Mouse (Mus musculus) limb, embryonic 15.5 days (tissue): ENCODE measurements around the gene Shpk. TPM values are rescaled to one million over a fixed set of nuclear protein-coding genes. Genes with fewer than 3 reads are reported as not detected.
A peak's percentile ranks its signal among the peaks of the same experiment; 100 is the strongest.

ENCODE experiments used
- ATAC-seq: fragments of 200-750 bp; cut with Nextera tagmentation; 2 replicates; pipeline ENCODE4 v1.8.0; 2017; ENCODE audit warnings: low read depth, moderate TSS enrichment; ENCODE audit not compliant: insufficient number of reproducible peaks, low FRiP score, low TSS enrichment
- H3K27ac ChIP-seq: fragments of 300-500 bp; sonication (generic); 2 replicates; pipeline ENCODE4 v1.5.1; 2015; ENCODE audit warnings: moderate library complexity, mild to moderate bottlenecking, inconsistent platforms
- H3K27me3 ChIP-seq: fragments of 300-500 bp; sonication (generic); 2 replicates; pipeline ENCODE4 v1.6.1; 2015; ENCODE audit warnings: inconsistent platforms
- H3K36me3 ChIP-seq: fragments of 300-500 bp; sonication (generic); 2 replicates; pipeline ENCODE4 v1.6.1; 2015; ENCODE audit warnings: inconsistent platforms
- H3K4me1 ChIP-seq: fragments of 300-500 bp; sonication (generic); 2 replicates; pipeline ENCODE4 v1.6.1; 2015; ENCODE audit warnings: inconsistent platforms
- H3K4me2 ChIP-seq: fragments of 300-500 bp; sonication (generic); 2 replicates; pipeline ENCODE4 v1.6.1; 2015; ENCODE audit warnings: mild to moderate bottlenecking, inconsistent platforms
- H3K4me3 ChIP-seq: fragments of 300-500 bp; sonication (generic); 2 replicates; pipeline ENCODE4 v1.5.1; 2015; ENCODE audit warnings: mild to moderate bottlenecking, inconsistent platforms
- H3K9ac ChIP-seq: fragments of 300-500 bp; sonication (generic); 2 replicates; pipeline ENCODE4 v1.6.1; 2015; ENCODE audit warnings: inconsistent platforms
- H3K9me3 ChIP-seq: fragments of 300-500 bp; sonication (generic); 2 replicates; pipeline ENCODE4 v1.6.1; 2016; ENCODE audit warnings: inconsistent platforms
- WGBS: fragments of 180-500 bp; shearing (Covaris S2); methylation state at CpG from one replicate; pipeline ENCODE4 v1.1.7; 2015; 5-methylcytosine and 5-hydroxymethylcytosine counted together
- polyA plus RNA-seq: library from polyadenylated mRNA; unstranded; fragments of >200 nt; fragmentation: Nextera tagmentation; extraction: Ambion mirVana; gene quantifications from 2 replicates; pipeline ENCODE4 v1.2.1, GENCODE M21; 2015

Shpk gene
- polyA plus RNA-seq, 1 experiment from 2014 or later = 3.0 TPM

DNA sequence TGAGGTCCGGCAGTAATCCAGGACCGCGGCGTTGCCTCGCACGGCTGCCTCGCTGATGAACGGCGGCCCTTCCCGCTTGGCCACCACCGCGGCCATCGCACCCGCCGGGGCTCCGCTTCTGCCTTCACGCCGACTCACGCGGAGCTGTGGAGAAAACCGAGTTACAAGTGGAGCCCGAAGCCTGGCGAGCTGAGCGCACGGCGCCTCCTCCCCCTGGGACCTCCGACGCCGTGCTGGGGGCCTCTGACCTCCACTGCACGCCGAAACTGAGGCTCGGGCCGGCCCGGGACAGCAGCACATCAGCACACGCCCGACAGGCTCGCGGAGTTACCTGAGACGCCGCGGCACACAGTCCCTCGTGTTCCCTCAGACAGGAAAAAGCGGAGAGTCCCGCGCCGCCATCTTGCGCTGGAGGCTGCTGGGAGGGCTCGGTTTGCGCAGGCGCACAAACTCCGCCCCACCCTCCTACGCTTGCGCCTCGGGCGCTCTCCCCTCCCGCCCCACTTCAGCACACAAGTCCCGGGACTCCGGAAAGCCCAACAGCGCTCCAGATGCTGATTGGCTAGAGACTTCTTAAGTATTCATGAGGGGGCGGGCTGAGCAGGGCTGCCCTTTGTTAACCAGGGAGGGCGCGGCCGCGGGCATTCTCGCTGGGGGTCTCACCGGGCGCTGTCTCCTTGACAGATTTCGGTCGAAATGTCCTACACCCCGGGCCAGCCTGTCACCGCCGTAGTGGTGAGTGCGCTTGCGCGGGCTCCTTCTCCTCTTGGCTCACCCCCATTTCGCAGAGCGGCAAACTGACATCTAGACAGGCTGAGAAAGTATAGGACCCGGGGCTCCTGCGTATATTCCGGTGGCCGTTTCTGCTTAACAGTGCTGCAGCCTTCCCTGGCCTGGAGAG is 22.4 kb upstream of the Shpk start, which contains the start of the genes Emc6 and Tax1bp3:
TSS of gene Emc6 (minus strand) at position 430 of the 901 bp plus-strand sequence.
TSS of gene Tax1bp3 (plus strand) at position 476 of the 901 bp plus-strand sequence.
- under 1% methylated on average over 81 of the region's 81 CpGs for WGBS
- H3K9ac ChIP-seq = peak within 1 kb of the TSS; percentile 86
- peak within 1 kb of the TSS; percentile 96 for H3K27ac ChIP-seq
- H3K4me3 ChIP-seq = peak within 1 kb of the TSS; percentile 78
- no peaks in the 10 kb centered on the region for H3K9me3 ChIP-seq
- peaks cover 20% of the 10 kb centered on the region for H3K36me3 ChIP-seq
- H3K4me2 ChIP-seq = peak within 1 kb of the TSS; percentile 60
- ATAC-seq = peak; percentile 97
- H3K4me1 ChIP-seq = peaks cover 35% of the 10 kb centered on the region
- no peaks in the 10 kb centered on the region for H3K27me3 ChIP-seq

DNA sequence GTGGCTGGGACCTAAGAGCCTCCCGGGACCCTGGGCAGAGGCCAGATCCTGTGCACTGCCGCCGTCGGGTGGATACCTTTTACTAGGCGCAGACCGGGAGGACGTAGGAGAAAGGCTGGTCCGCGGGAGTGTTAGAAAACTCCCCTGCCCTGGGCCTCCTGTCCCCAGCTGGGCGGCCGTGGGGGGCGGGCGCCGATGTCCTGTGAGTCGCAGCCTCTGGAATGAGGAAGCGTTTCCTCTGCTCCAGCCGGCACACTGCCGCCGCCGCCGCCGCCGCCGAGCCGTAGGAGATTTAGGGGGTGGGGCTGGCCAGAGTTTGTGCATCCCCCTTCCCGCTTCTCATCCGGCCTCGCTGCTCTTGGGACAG is 21.8 kb upstream of the Shpk start:
- Histone ChIP-seq H3K9me3 (no peaks in the 10 kb centered on the region), H3K27ac (peak overlapping the region; percentile 96), H3K27me3 (no peaks in the 10 kb centered on the region), H3K4me3 (peak overlapping the region; percentile 78), H3K9ac (peak overlapping the region; percentile 65), H3K4me1 (peaks cover 28% of the 10 kb centered on the region), H3K4me2 (peak overlapping the region; percentile 60), H3K36me3 (peaks cover 25% of the 10 kb centered on the region)
- peak; percentile 78 for ATAC-seq
- WGBS = under 1% methylated on average over 28 of the region's 28 CpGs

DNA sequence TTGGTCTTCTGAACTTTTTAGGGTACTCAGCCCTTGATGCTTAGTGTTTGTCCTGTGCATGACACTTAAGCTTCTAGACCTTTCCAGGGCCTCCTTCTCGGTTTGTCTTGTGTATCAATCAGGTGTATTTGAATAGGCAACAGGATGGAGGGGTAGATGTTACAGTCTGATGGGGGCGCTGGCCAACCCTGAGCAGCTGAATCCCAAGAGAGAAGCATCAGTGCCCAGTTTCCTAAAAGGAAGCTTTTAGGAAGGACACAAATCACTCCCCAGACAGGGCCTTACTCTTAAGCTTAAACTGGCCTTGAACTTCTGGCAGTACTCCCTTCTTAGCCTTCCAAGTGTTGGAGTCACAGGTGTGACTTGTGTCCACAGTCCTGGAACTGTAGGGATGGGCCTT is 21.4 kb upstream of the Shpk start:
- H3K9me3 ChIP-seq = no peaks in the 10 kb centered on the region
- peak overlapping the region; percentile 60 for H3K4me2 ChIP-seq
- H3K4me1 ChIP-seq = peaks cover 25% of the 10 kb centered on the region
- H3K36me3 ChIP-seq = peaks cover 27% of the 10 kb centered on the region
- H3K27me3 ChIP-seq = no peaks in the 10 kb centered on the region
- H3K9ac ChIP-seq = peak overlapping the region; percentile 65
- peak overlapping the region; percentile 96 for H3K27ac ChIP-seq
- whole genome bisulfite sequencing = 5% methylated on average over 2 of the region's 2 CpGs
- peak overlapping the region; percentile 78 for H3K4me3 ChIP-seq
- ATAC-seq = no peak

DNA sequence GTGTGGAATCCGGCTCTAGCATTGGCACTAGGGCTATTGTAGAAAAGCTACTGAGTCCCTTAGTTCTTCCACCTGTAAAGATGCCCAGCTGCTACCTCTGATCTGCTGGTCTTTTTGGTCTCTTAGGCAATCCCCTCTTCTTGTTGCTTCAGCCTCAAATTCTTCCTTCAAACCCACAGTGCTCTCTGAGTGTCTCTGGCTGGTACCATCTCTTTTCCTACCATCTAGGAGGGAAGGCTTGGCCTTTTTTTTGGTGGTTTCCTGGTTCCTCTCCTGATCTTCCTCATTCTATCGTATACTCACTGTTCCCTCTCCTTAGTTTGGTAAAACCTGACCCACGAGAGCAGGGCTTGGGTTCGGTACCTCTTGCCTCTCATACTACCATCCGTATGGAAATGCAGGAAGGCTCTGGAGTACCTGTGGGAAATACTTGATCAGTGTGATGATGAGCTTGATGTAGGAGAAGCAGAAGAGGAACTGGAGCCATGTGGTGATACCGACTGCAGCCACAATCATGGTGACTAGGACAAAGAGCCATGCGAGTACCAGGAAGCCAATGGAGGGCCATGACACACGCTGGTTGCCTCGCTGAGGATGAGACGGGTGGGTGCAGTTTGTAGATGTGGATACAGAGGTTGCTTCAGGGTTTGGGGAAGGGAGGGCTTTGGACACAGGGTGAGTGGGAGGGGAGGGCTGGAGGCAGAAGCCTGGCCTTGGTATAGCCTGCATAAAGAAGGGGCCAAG is 13.2 kb upstream of the Shpk start:
- Histone ChIP-seq H3K36me3 (peaks cover 81% of the 10 kb centered on the region), H3K27ac (no peak overlapping the region)
- ATAC-seq = no peak

DNA sequence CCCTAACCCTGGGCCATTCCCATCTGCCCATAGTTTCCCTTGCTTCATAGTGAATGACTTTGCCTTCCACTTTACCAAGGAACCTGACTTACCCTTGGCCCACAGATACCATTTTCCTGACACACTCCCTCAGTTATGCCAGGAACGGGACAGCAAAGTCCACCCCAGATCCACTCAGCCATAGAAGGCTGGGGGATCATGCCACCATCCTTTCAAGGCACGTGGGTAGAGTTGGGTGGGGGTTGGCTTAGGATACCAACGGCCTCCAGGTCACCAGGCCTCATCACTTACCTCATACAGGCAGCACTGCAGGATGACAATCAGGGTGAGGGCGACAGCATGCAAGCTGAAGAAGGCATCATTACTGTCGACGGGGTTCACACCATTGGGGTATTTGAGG is 12.0 kb upstream of the Shpk start:
- 87% methylated on average over 6 of the region's 6 CpGs for WGBS
- ATAC-seq = no peak
- H3K4me2 ChIP-seq = no peak overlapping the region
- no peaks in the 10 kb centered on the region for H3K9me3 ChIP-seq
- no peak overlapping the region for H3K4me3 ChIP-seq
- H3K27me3 ChIP-seq = no peaks in the 10 kb centered on the region
- H3K9ac ChIP-seq = no peak overlapping the region
- H3K36me3 ChIP-seq = peaks cover 89% of the 10 kb centered on the region
- no peaks in the 10 kb centered on the region for H3K4me1 ChIP-seq
- no peak overlapping the region for H3K27ac ChIP-seq

More for the DNA sequence above, 13.2 kb upstream of the Shpk start:
- Histone ChIP-seq H3K4me2 (no peak overlapping the region), H3K4me1 (no peaks in the 10 kb centered on the region), H3K4me3 (no peak overlapping the region), H3K27me3 (no peaks in the 10 kb centered on the region), H3K9ac (no peak overlapping the region), H3K9me3 (no peaks in the 10 kb centered on the region)
- WGBS = 92% methylated on average over 10 of the region's 10 CpGs

DNA sequence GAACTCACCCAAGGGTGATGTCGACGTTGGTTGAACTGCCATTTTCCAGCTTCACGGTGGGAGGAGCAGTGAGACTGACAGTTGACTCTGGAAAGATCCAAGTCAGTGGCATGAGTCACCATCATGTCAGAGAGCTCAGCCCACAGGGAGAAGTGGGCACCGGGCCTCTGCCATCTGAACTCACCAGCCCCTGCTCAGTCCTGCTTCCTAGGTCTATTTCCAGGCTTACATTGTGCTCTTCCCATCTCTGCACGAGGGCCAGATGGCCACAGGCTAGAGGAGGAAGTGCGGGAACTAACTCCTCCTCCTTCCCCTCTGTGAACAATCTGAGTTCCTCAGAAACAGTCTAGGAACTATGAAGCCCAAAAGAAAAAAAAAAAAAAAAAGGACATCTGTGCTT is 6.2 kb upstream of the Shpk start:
- H3K4me3 ChIP-seq = no peak overlapping the region
- no peaks in the 10 kb centered on the region for H3K27me3 ChIP-seq
- no peak overlapping the region for H3K4me2 ChIP-seq
- H3K27ac ChIP-seq = no peak overlapping the region
- H3K9me3 ChIP-seq = no peaks in the 10 kb centered on the region
- ATAC-seq = no peak
- peaks cover 4% of the 10 kb centered on the region; the same call in 1 of the 2 replicates for H3K4me1 ChIP-seq
- WGBS = 70% methylated on average over 6 of the region's 6 CpGs
- no peak overlapping the region for H3K9ac ChIP-seq
- H3K36me3 ChIP-seq = peaks cover 55% of the 10 kb centered on the region

DNA sequence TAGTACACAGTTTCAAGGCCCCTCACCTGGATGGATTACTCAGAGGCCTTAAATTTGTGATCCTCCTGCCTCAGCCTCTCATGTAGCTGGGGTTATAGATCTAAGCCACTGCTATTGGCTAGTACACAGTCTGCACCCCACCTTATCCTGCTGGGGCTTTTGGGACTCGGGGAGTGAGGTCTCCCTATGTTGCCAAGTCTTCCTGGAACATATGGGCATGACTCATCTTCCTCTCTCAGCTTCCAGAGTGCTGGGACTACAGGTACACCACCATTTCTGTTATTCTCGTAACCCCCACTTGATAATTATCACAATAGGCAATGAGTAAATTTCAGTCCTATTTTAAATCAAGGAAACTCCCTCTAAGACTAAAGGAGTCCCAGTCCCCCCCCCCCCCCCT is 4.8 kb upstream of the Shpk start:
- no peak for ATAC-seq
- peaks cover 10% of the 10 kb centered on the region; the same call in 1 of the 2 replicates for H3K4me1 ChIP-seq
- H3K9me3 ChIP-seq = no peaks in the 10 kb centered on the region
- H3K9ac ChIP-seq = no peak overlapping the region
- H3K36me3 ChIP-seq = peaks cover 43% of the 10 kb centered on the region
- H3K4me3 ChIP-seq = no peak overlapping the region
- no peak overlapping the region for H3K27ac ChIP-seq
- no peaks in the 10 kb centered on the region for H3K27me3 ChIP-seq
- WGBS = 72% methylated on average over 2 of the region's 2 CpGs
- H3K4me2 ChIP-seq = no peak overlapping the region

DNA sequence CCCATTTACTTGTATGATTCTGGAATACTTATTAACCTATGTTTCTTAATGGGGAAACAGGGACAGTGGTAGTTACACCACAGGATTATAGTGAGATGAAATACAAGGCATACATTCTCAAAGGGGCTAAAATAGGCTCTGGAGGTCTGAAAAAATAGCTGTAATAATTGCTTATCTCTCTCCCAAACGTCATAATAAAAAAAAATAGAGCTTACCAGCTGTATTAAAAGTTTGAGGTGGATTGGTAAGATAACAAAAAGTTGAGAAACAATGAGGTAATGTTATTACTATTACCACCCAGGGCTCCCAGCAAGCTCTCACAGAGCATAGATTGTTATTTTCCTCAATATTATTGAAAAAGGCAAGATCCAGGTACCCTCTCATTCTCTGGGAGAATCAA is 1.1 kb upstream of the Shpk start:
- ATAC-seq = no peak

DNA sequence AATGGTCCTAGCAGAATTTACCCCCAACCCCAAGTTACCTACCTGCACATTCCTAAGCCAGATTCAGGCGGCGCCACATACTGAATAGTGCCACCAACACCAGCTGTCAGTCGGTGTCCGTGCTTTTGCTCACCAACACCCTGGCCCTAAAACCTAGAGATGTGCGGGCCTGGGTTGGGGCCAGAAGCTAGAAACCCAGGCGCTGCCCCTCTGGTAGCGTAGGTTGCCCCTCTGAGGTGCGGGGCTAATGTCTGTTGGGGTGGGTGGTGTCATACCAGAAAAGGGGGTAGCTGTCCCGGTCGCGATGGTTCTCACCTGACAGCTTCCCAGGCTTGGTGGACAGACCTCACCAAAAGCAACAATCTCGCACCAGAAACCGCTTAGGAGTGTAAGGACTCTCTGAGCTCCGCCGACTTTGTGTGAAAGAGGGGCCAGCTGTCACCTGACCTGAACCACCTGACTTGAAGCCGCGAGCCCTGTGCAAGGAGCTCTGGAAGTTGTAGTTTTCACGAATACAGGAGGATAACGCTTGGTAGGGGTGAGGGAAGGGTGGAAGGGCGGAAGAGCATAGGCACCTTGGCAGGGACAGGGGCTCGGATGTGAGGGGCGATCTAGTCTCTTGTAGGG is 544 bp upstream of the Shpk start, which contains the start of gene Ctns:
TSS of gene Ctns (minus strand) at position 440 of the 627 bp plus-strand sequence.
- Histone ChIP-seq H3K36me3 (0 out of 2 replicates have a peak, but pooled peaks cover 8% of the 10 kb centered on the region), H3K9me3 (no peaks in the 10 kb centered on the region), H3K27ac (0 out of 2 replicates have a peak within 1 kb of the TSS, but pooled peaks have one; percentile 61), H3K4me1 (peaks cover 22% of the 10 kb centered on the region), H3K27me3 (no peaks in the 10 kb centered on the region), H3K4me3 (peak within 1 kb of the TSS; percentile 77), H3K9ac (peak within 1 kb of the TSS; percentile 85), H3K4me2 (peak within 1 kb of the TSS; percentile 95)
- WGBS = 1% methylated on average over 22 of the region's 22 CpGs
- ATAC-seq = peak; percentile 96

More for the DNA sequence above, 1.1 kb upstream of the Shpk start:
- peak overlapping the region; percentile 65 for H3K9ac ChIP-seq
- no peak overlapping the region for H3K27ac ChIP-seq
- WGBS = 7% methylated on average over 1 of the region's 1 CpGs
- H3K36me3 ChIP-seq = 0 out of 2 replicates have a peak, but pooled peaks cover 11% of the 10 kb centered on the region
- no peaks in the 10 kb centered on the region for H3K9me3 ChIP-seq
- H3K27me3 ChIP-seq = no peaks in the 10 kb centered on the region
- peak overlapping the region; percentile 77 for H3K4me3 ChIP-seq
- H3K4me2 ChIP-seq = peak overlapping the region; percentile 95
- peaks cover 22% of the 10 kb centered on the region for H3K4me1 ChIP-seq

DNA sequence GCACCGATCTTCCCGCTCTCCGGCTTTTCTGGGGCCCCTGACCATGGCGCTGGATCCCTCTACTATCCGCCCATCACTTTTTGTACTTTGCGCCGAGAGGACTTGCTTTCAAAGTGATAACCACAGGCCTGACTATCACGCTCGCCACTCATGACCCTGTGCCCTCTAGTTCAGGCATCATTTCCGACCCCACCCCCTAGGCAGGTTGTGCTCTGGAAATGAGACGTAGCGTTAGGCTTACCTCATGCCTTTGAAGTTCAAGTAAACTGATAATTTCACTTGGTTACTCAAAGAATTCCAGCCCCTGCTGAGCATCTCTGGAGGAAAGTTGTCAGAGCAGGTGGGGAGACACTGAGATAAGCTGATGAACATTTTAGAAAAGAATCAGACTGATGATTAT is 619 bp downstream of the Shpk start:
- 3% methylated on average over 12 of the region's 12 CpGs for WGBS
- Histone ChIP-seq H3K4me3 (peak overlapping the region; percentile 77), H3K27ac (no peak overlapping the region), H3K36me3 (0 out of 2 replicates have a peak, but pooled peaks cover 8% of the 10 kb centered on the region), H3K9me3 (no peaks in the 10 kb centered on the region), H3K9ac (peak overlapping the region; percentile 85), H3K4me1 (peaks cover 22% of the 10 kb centered on the region), H3K4me2 (peak overlapping the region; percentile 95), H3K27me3 (no peaks in the 10 kb centered on the region)
- no peak for ATAC-seq

DNA sequence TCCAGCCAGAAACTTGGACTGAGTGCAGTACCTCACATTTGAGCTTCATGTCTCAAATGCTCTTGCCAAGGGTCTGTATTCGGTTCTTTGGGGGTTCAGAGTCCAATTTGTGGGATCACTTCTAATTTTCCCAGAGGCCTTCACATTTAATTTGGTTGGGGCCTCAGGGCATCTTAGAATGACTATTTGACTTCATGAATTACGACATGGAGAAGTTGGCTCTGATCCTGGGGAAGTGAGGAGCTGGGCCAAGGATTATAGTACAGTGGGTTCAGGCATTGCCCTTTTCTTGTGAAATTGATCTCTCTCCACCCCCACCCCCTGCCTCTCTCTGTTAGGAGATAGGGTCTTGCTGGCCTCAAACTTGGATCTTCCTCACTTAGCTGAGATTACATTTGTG is 1.8 kb downstream of the Shpk start:
- Histone ChIP-seq H3K9ac (no peak overlapping the region), H3K27ac (no peak overlapping the region), H3K4me3 (no peak overlapping the region), H3K27me3 (no peaks in the 10 kb centered on the region), H3K4me1 (peaks cover 22% of the 10 kb centered on the region), H3K4me2 (no peak overlapping the region), H3K9me3 (no peaks in the 10 kb centered on the region), H3K36me3 (no peaks in the 10 kb centered on the region)
- WGBS = 48% methylated on average over 2 of the region's 2 CpGs
- no peak for ATAC-seq
